Mouse (Mus musculus): Measurements from ENCODE around the gene Lmtk2. TPM values are rescaled to one million over a fixed set of nuclear protein-coding genes. Genes with fewer than 3 reads are reported as not detected.

The Lmtk2 gene
- 6.5 TPM in 2 replicates for polyA plus RNA-seq (2015; fragmentation: Nextera tagmentation; extraction: Ambion mirVana)

GRCm38 (mm10) chr5:144100149-144100935 is at the start of gene Lmtk2:
Gene Lmtk2 (plus strand): TSS chr5:144100436.
- Histone ChIP-seq H3K9me3 (replicated peaks; ENCODE audit: control insufficient read depth, low read length) (no peaks in the 10 kb centered on the region), H3K27ac (ENCODE audit: low read length) (peak within 1 kb of the TSS; percentile 57), H3K9ac (ENCODE audit: low read length) (peak within 1 kb of the TSS; percentile 89), H3K4me2 (ENCODE audit: low read depth, low read length) (peak within 1 kb of the TSS; percentile 71), H3K36me3 (ENCODE audit: control insufficient read depth, insufficient read depth, low read length) (no peaks in the 10 kb centered on the region), H3K4me1 (ENCODE audit: control insufficient read depth, insufficient read depth, low read length) (peaks cover 8% of the 10 kb centered on the region; the same call in 1 of the 2 replicates), H3K4me3 (replicated peaks; ENCODE audit: low read length) (peak within 1 kb of the TSS; percentile 80), H3K27me3 (ENCODE audit: control insufficient read depth, insufficient read depth, low read length) (no peaks in the 10 kb centered on the region)
- WGBS = under 1% methylated on average over 88 of the region's 90 CpGs
- peak; percentile 100 for ATAC-seq (ENCODE audit: insufficient read depth, low FRiP score)

- no peaks in the 10 kb centered on the region for H3K4me1 ChIP-seq (ENCODE audit: control insufficient read depth, insufficient read depth, low read length)
- ATAC-seq (ENCODE audit: insufficient read depth, low FRiP score) = no peak
- H3K4me2 ChIP-seq (ENCODE audit: low read depth, low read length) = no peak overlapping the region
- no peak overlapping the region for H3K9ac ChIP-seq (ENCODE audit: low read length)
- H3K27ac ChIP-seq (ENCODE audit: low read length) = no peak overlapping the region
- no peaks in the 10 kb centered on the region for H3K27me3 ChIP-seq (ENCODE audit: control insufficient read depth, insufficient read depth, low read length)
- H3K9me3 ChIP-seq (replicated peaks; ENCODE audit: control insufficient read depth, low read length) = no peaks in the 10 kb centered on the region
- H3K36me3 ChIP-seq (ENCODE audit: control insufficient read depth, insufficient read depth, low read length) = no peaks in the 10 kb centered on the region
- no peak overlapping the region for H3K4me3 ChIP-seq (replicated peaks; ENCODE audit: low read length)
Measured at GRCm38 (mm10) chr5:144051268-144051667, 49.0 kb upstream of the Lmtk2 start.

- H3K4me2 ChIP-seq (ENCODE audit: low read depth, low read length) = no peak overlapping the region
- no peaks in the 10 kb centered on the region for H3K36me3 ChIP-seq (ENCODE audit: control insufficient read depth, insufficient read depth, low read length)
- H3K9me3 ChIP-seq (replicated peaks; ENCODE audit: control insufficient read depth, low read length) = no peaks in the 10 kb centered on the region
- H3K27ac ChIP-seq (ENCODE audit: low read length) = no peak overlapping the region
- H3K4me1 ChIP-seq (ENCODE audit: control insufficient read depth, insufficient read depth, low read length) = no peaks in the 10 kb centered on the region
- no peak overlapping the region for H3K9ac ChIP-seq (ENCODE audit: low read length)
- no peak overlapping the region for H3K4me3 ChIP-seq (replicated peaks; ENCODE audit: low read length)
- no peak for ATAC-seq (ENCODE audit: insufficient read depth, low FRiP score)
- 27% methylated on average over 3 of the region's 3 CpGs for WGBS
- H3K27me3 ChIP-seq (ENCODE audit: control insufficient read depth, insufficient read depth, low read length) = no peaks in the 10 kb centered on the region
Measured at GRCm38 (mm10) chr5:144053450-144053849, 46.8 kb upstream of the Lmtk2 start.

GRCm38 (mm10) chr5:144054340-144054739 is 45.9 kb upstream of the Lmtk2 start:
- WGBS = 81% methylated on average over 6 of the region's 6 CpGs
- H3K9me3 ChIP-seq (replicated peaks; ENCODE audit: control insufficient read depth, low read length) = no peaks in the 10 kb centered on the region
- H3K9ac ChIP-seq (ENCODE audit: low read length) = no peak overlapping the region
- no peak overlapping the region for H3K27ac ChIP-seq (ENCODE audit: low read length)
- ATAC-seq (ENCODE audit: insufficient read depth, low FRiP score) = no peak
- H3K36me3 ChIP-seq (ENCODE audit: control insufficient read depth, insufficient read depth, low read length) = no peaks in the 10 kb centered on the region
- H3K4me3 ChIP-seq (replicated peaks; ENCODE audit: low read length) = no peak overlapping the region
- H3K4me1 ChIP-seq (ENCODE audit: control insufficient read depth, insufficient read depth, low read length) = no peaks in the 10 kb centered on the region
- H3K4me2 ChIP-seq (ENCODE audit: low read depth, low read length) = no peak overlapping the region
- H3K27me3 ChIP-seq (ENCODE audit: control insufficient read depth, insufficient read depth, low read length) = no peaks in the 10 kb centered on the region

GRCm38 (mm10) chr5:144064093-144064492 is 36.1 kb upstream of the Lmtk2 start:
- Histone ChIP-seq H3K4me2 (ENCODE audit: low read depth, low read length) (no peak overlapping the region), H3K27me3 (ENCODE audit: control insufficient read depth, insufficient read depth, low read length) (no peaks in the 10 kb centered on the region), H3K4me1 (ENCODE audit: control insufficient read depth, insufficient read depth, low read length) (no peaks in the 10 kb centered on the region), H3K9me3 (replicated peaks; ENCODE audit: control insufficient read depth, low read length) (no peaks in the 10 kb centered on the region), H3K4me3 (replicated peaks; ENCODE audit: low read length) (no peak overlapping the region), H3K9ac (ENCODE audit: low read length) (no peak overlapping the region), H3K36me3 (ENCODE audit: control insufficient read depth, insufficient read depth, low read length) (no peaks in the 10 kb centered on the region), H3K27ac (ENCODE audit: low read length) (no peak overlapping the region)
- no peak for ATAC-seq (ENCODE audit: insufficient read depth, low FRiP score)
- WGBS = 71% methylated on average over 5 of the region's 5 CpGs

GRCm38 (mm10) chr5:144066036-144066435 is 34.2 kb upstream of the Lmtk2 start:
- no peaks in the 10 kb centered on the region for H3K9me3 ChIP-seq (replicated peaks; ENCODE audit: control insufficient read depth, low read length)
- H3K4me2 ChIP-seq (ENCODE audit: low read depth, low read length) = no peak overlapping the region
- WGBS = 86% methylated on average over 2 of the region's 2 CpGs
- no peaks in the 10 kb centered on the region for H3K4me1 ChIP-seq (ENCODE audit: control insufficient read depth, insufficient read depth, low read length)
- ATAC-seq (ENCODE audit: insufficient read depth, low FRiP score) = no peak
- no peak overlapping the region for H3K4me3 ChIP-seq (replicated peaks; ENCODE audit: low read length)
- no peak overlapping the region for H3K9ac ChIP-seq (ENCODE audit: low read length)
- H3K27me3 ChIP-seq (ENCODE audit: control insufficient read depth, insufficient read depth, low read length) = no peaks in the 10 kb centered on the region
- H3K36me3 ChIP-seq (ENCODE audit: control insufficient read depth, insufficient read depth, low read length) = no peaks in the 10 kb centered on the region
- no peak overlapping the region for H3K27ac ChIP-seq (ENCODE audit: low read length)

- Histone ChIP-seq H3K27me3 (ENCODE audit: control insufficient read depth, insufficient read depth, low read length) (no peaks in the 10 kb centered on the region), H3K4me2 (ENCODE audit: low read depth, low read length) (no peak overlapping the region), H3K27ac (ENCODE audit: low read length) (no peak overlapping the region), H3K36me3 (ENCODE audit: control insufficient read depth, insufficient read depth, low read length) (no peaks in the 10 kb centered on the region), H3K4me3 (replicated peaks; ENCODE audit: low read length) (no peak overlapping the region), H3K9ac (ENCODE audit: low read length) (no peak overlapping the region), H3K9me3 (replicated peaks; ENCODE audit: control insufficient read depth, low read length) (no peaks in the 10 kb centered on the region), H3K4me1 (ENCODE audit: control insufficient read depth, insufficient read depth, low read length) (no peaks in the 10 kb centered on the region)
- WGBS = 82% methylated on average over 1 of the region's 1 CpGs
- ATAC-seq (ENCODE audit: insufficient read depth, low FRiP score) = no peak
Measured at GRCm38 (mm10) chr5:144070064-144070463, 30.2 kb upstream of the Lmtk2 start.

GRCm38 (mm10) chr5:144071249-144071648 is 29.0 kb upstream of the Lmtk2 start:
- no peak overlapping the region for H3K9ac ChIP-seq (ENCODE audit: low read length)
- no peaks in the 10 kb centered on the region for H3K36me3 ChIP-seq (ENCODE audit: control insufficient read depth, insufficient read depth, low read length)
- no peak overlapping the region for H3K4me3 ChIP-seq (replicated peaks; ENCODE audit: low read length)
- H3K27me3 ChIP-seq (ENCODE audit: control insufficient read depth, insufficient read depth, low read length) = no peaks in the 10 kb centered on the region
- ATAC-seq (ENCODE audit: insufficient read depth, low FRiP score) = no peak
- H3K4me1 ChIP-seq (ENCODE audit: control insufficient read depth, insufficient read depth, low read length) = no peaks in the 10 kb centered on the region
- no peak overlapping the region for H3K27ac ChIP-seq (ENCODE audit: low read length)
- no peaks in the 10 kb centered on the region for H3K9me3 ChIP-seq (replicated peaks; ENCODE audit: control insufficient read depth, low read length)
- H3K4me2 ChIP-seq (ENCODE audit: low read depth, low read length) = no peak overlapping the region
- 27% methylated on average over 1 of the region's 1 CpGs for WGBS

GRCm38 (mm10) chr5:144077541-144077940 is 22.7 kb upstream of the Lmtk2 start:
- no peaks in the 10 kb centered on the region for H3K36me3 ChIP-seq (ENCODE audit: control insufficient read depth, insufficient read depth, low read length)
- H3K4me2 ChIP-seq (ENCODE audit: low read depth, low read length) = no peak overlapping the region
- H3K4me1 ChIP-seq (ENCODE audit: control insufficient read depth, insufficient read depth, low read length) = no peaks in the 10 kb centered on the region
- 62% methylated on average over 1 of the region's 1 CpGs for WGBS
- no peak overlapping the region for H3K27ac ChIP-seq (ENCODE audit: low read length)
- no peak for ATAC-seq (ENCODE audit: insufficient read depth, low FRiP score)
- no peaks in the 10 kb centered on the region for H3K27me3 ChIP-seq (ENCODE audit: control insufficient read depth, insufficient read depth, low read length)
- no peak overlapping the region for H3K4me3 ChIP-seq (replicated peaks; ENCODE audit: low read length)
- H3K9ac ChIP-seq (ENCODE audit: low read length) = no peak overlapping the region
- H3K9me3 ChIP-seq (replicated peaks; ENCODE audit: control insufficient read depth, low read length) = no peaks in the 10 kb centered on the region

Measured in stomach, embryonic 16.5 days (tissue).